Mouse (Mus musculus) liver, postnatal 0 days (tissue): ENCODE results near the gene Brk1. TPM values are rescaled to one million over a fixed set of nuclear protein-coding genes. Genes with fewer than 3 reads are reported as not detected.
A peak's percentile ranks its signal among the peaks of the same experiment; 100 is the strongest.

Source experiments
- ATAC-seq: fragments of 200-750 bp; cut with Nextera tagmentation; 2 replicates; pipeline ENCODE4 v1.8.0; 2017; ENCODE audit warnings: mild to moderate bottlenecking, moderate library complexity
- DNase-seq: peaks from one replicate; pipeline ENCODE4 v3.0.0-alpha.2; 2016
- H3K27ac ChIP-seq: fragments of 300-500 bp; sonication (generic); 2 replicates; pipeline ENCODE4 v1.5.1; 2014; ENCODE audit warnings: antibody characterized with exemption, moderate library complexity, mild to moderate bottlenecking, low read depth
- H3K27me3 ChIP-seq: fragments of 300-500 bp; sonication (generic); 2 replicates; pipeline ENCODE4 v1.6.1; 2014; ENCODE audit warnings: low read length, control low read depth, mixed read lengths; ENCODE audit not compliant: insufficient read depth
- H3K36me3 ChIP-seq: fragments of 300-500 bp; sonication (generic); replicated peaks from 2 replicates; pipeline ENCODE4 v1.6.1; 2014; ENCODE audit warnings: mild to moderate bottlenecking, control low read depth, low read length, moderate library complexity, mixed read lengths; ENCODE audit not compliant: insufficient read depth
- H3K4me1 ChIP-seq: fragments of 300-500 bp; sonication (generic); 2 replicates; pipeline ENCODE4 v1.6.1; 2014; ENCODE audit warnings: antibody characterized with exemption, mild to moderate bottlenecking, control low read depth; ENCODE audit not compliant: insufficient read depth
- H3K4me2 ChIP-seq: fragments of 300-500 bp; sonication (generic); 2 replicates; pipeline ENCODE4 v1.6.1; 2014; ENCODE audit warnings: low read depth, mild to moderate bottlenecking, low read length, moderate library complexity, mixed read lengths
- H3K4me3 ChIP-seq: fragments of 300-500 bp; sonication (generic); 2 replicates; pipeline ENCODE4 v1.5.1; 2014; ENCODE audit warnings: low read depth, low read length
- H3K9ac ChIP-seq: fragments of 300-500 bp; sonication (generic); replicated peaks from 2 replicates; pipeline ENCODE4 v1.6.1; 2014; ENCODE audit warnings: mild to moderate bottlenecking, moderate library complexity
- H3K9me3 ChIP-seq: fragments of 300-500 bp; sonication (generic); 2 replicates; pipeline ENCODE4 v1.6.1; 2016; ENCODE audit warnings: mild to moderate bottlenecking, control low read depth, low read length, mixed read lengths
- CTCF ChIP-seq: sonication (generic); IDR thresholded peaks from 2 replicates; pipeline ENCODE4 v1.5.1; 2016; ENCODE audit warnings: antibody characterized with exemption, low read depth
- EP300 ChIP-seq: IDR thresholded peaks from 2 replicates; pipeline ENCODE4 v1.6.1; 2016; ENCODE audit warnings: antibody characterized with exemption, low read depth, mild to moderate bottlenecking
- WGBS: fragments of 180-500 bp; shearing (Covaris S2); extraction: QIAGEN DNeasy Blood & Tissue Kit; methylation state at CpG from one replicate; pipeline ENCODE4 v1.1.7; 2014; ENCODE audit not compliant: insufficient replicate concordance; 5-methylcytosine and 5-hydroxymethylcytosine counted together
- polyA plus RNA-seq: library from polyadenylated mRNA; unstranded; fragments of >200 nt; fragmentation: Nextera tagmentation; extraction: Ambion mirVana; gene quantifications from 2 replicates; pipeline ENCODE4 v1.2.1, GENCODE M21; 2015

Gene Brk1
- polyA plus RNA-seq, 1 experiment from 2014 or later = 88.9 TPM

GRCm38 (mm10) chr6:113585065-113585464 lies 19.5 kb upstream of the Brk1 start:
- 79% methylated on average over 5 of the region's 5 CpGs for WGBS
- no peak overlapping the region for H3K9ac ChIP-seq
- H3K4me3 ChIP-seq = no peak overlapping the region
- H3K36me3 ChIP-seq = peaks cover 8% of the 10 kb centered on the region; the same call in 1 of the 2 replicates
- H3K27me3 ChIP-seq = no peaks in the 10 kb centered on the region
- no peak for ATAC-seq
- no peak for TF ChIP-seq EP300
- TF ChIP-seq CTCF = no peak
- no peaks in the 10 kb centered on the region for H3K4me1 ChIP-seq
- H3K27ac ChIP-seq = no peak overlapping the region
- no peak overlapping the region for H3K4me2 ChIP-seq
- H3K9me3 ChIP-seq = no peaks in the 10 kb centered on the region
- DNase-seq = no peak

DNA sequence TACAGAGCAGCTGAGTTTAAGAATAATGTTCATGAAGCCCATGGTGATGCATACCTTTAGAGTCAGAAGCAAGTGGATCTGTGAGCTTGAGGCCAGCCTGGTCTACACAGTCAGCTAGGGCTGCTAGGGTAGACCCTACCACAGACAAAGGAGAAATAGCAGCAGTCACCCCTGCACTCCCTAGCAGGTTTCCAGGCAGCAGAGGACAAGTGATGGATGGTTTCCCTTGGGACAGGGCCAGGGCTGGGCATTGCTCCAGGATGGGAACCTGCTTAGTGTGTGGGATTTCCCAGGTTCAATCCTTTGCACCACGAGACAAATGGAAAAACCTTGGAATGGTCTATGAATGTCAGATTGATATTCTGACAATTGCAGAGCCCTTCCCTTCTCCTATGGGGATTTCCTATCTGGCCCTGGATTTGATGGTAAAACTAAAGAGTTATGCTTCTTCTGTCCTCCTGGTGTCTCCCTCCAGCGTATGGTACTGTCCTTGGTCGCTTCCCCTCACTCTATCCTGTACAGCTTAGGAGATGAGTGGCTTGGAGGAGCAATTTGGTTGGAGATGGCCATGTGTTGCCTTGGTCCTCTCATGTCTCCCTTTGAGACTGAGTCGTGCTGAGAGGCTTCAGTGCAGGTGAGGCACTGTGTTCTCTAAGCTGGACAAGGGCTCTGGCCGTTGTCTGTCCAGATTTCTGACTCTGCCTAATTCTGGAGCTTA lies 17.9 kb upstream of the Brk1 start:
- Histone ChIP-seq H3K36me3 (peaks cover 4% of the 10 kb centered on the region; the same call in 1 of the 2 replicates), H3K27me3 (no peaks in the 10 kb centered on the region), H3K4me3 (no peak overlapping the region), H3K4me1 (no peaks in the 10 kb centered on the region), H3K27ac (no peak overlapping the region), H3K4me2 (no peak overlapping the region), H3K9me3 (no peaks in the 10 kb centered on the region), H3K9ac (no peak overlapping the region)
- WGBS = 80% methylated on average over 5 of the region's 5 CpGs
- ATAC-seq = no peak
- TF ChIP-seq EP300 = no peak
- 0 out of 2 replicates have a peak, but pooled peaks have one; percentile 15 for TF ChIP-seq CTCF
- DNase-seq = peak; percentile 26

- Histone ChIP-seq H3K27ac (no peak overlapping the region), H3K4me1 (no peaks in the 10 kb centered on the region)
- ATAC-seq = no peak
Measured at GRCm38 (mm10) chr6:113592637-113593036, 11.9 kb upstream of the Brk1 start.

GRCm38 (mm10) chr6:113597945-113598344 lies 6.6 kb upstream of the Brk1 start:
- WGBS = 89% methylated on average over 4 of the region's 4 CpGs
- Histone ChIP-seq H3K9me3 (no peaks in the 10 kb centered on the region), H3K4me2 (no peak overlapping the region), H3K27me3 (no peaks in the 10 kb centered on the region), H3K4me1 (no peaks in the 10 kb centered on the region), H3K9ac (no peak overlapping the region), H3K4me3 (no peak overlapping the region), H3K27ac (no peak overlapping the region), H3K36me3 (no peaks in the 10 kb centered on the region)
- no peak for DNase-seq
- TF ChIP-seq CTCF (no peak), EP300 (no peak)
- ATAC-seq = no peak

More at GRCm38 (mm10) chr6:113592637-113593036, 11.9 kb upstream of the Brk1 start:
- H3K36me3 ChIP-seq = 0 out of 2 replicates have a peak, but pooled peaks cover 4% of the 10 kb centered on the region
- H3K9ac ChIP-seq = no peak overlapping the region
- TF ChIP-seq EP300 = no peak
- TF ChIP-seq CTCF = no peak
- H3K27me3 ChIP-seq = no peaks in the 10 kb centered on the region
- WGBS = 92% methylated on average over 2 of the region's 2 CpGs
- no peaks in the 10 kb centered on the region for H3K9me3 ChIP-seq
- H3K4me3 ChIP-seq = no peak overlapping the region
- no peak for DNase-seq
- H3K4me2 ChIP-seq = no peak overlapping the region

- TF ChIP-seq CTCF (no peak), EP300 (no peak)
- 83% methylated on average over 5 of the region's 5 CpGs for WGBS
- no peaks in the 10 kb centered on the region for H3K9me3 ChIP-seq
- no peak overlapping the region for H3K4me3 ChIP-seq
- peaks cover 4% of the 10 kb centered on the region; the same call in 1 of the 2 replicates for H3K4me1 ChIP-seq
- no peak overlapping the region for H3K27ac ChIP-seq
- H3K27me3 ChIP-seq = no peaks in the 10 kb centered on the region
- ATAC-seq = no peak
- no peak for DNase-seq
- no peak overlapping the region for H3K9ac ChIP-seq
- H3K36me3 ChIP-seq = no peaks in the 10 kb centered on the region
- no peak overlapping the region for H3K4me2 ChIP-seq
Measured at GRCm38 (mm10) chr6:113599833-113600232, 4.7 kb upstream of the Brk1 start.

GRCm38 (mm10) chr6:113600543-113601139 lies 3.9 kb upstream of the Brk1 start, which contains the start of gene Fancd2os:
Fancd2os (minus strand) TSS chr6:113600715.
- Histone ChIP-seq H3K36me3 (no peaks in the 10 kb centered on the region), H3K27me3 (no peaks in the 10 kb centered on the region), H3K9me3 (no peaks in the 10 kb centered on the region), H3K4me1 (peaks cover 8% of the 10 kb centered on the region), H3K4me3 (no peak within 1 kb of the TSS), H3K27ac (no peak within 1 kb of the TSS), H3K4me2 (no peak within 1 kb of the TSS), H3K9ac (no peak within 1 kb of the TSS)
- WGBS = 73% methylated on average over 23 of the region's 23 CpGs
- no peak for DNase-seq
- no peak for ATAC-seq
- TF ChIP-seq EP300 = no peak
- no peak for TF ChIP-seq CTCF
